Mouse (Mus musculus): ENCODE measurements around the gene Snrpg.

DNA sequence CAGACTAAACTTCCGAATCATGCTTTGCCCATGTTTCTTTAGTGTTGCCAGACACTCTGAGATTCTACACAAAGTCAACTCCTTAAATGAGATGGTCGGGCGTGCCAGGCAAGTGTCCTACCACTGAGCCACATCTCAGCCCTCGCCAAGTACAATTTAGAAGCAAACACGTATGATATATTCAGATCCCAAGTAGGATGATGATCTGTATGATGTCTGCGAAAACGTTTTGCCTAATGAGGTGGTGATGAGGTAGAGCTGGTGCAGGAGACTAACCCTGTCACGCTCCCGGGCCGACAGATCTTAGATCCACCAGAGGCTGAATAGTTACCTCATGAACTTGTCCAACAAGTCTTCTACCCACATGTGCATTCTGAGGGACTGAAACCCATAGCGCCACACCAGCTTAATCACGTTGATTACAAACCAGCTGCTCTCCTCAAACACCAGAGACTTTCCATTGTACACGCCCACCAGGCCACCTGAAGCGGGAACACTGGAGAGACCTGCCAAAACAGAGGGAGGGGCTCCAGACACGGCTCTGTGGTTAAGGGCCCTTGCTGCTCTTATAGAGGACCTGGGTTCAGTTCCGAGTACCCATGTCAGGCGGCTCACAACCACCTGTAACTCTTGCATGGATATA is 23.1 kb downstream of the Snrpg start:
- TF ChIP-seq CTCF (IDR thresholded peaks at IDR 0.05; ENCODE audit: borderline replicate concordance, insufficient read depth, low read depth, low read length): no peak
- TF ChIP-seq POLR2A (IDR thresholded peaks at IDR 0.05; ENCODE audit: borderline replicate concordance, insufficient read depth, low read length): no peak
